13 mouse cellular contexts compared by ENCODE assay signal in genomic region chr14:15096865-15097264, GRCm38 (mm10).
"Had no signal": no experiment of that assay in that cellular context is flagged by ENCODE, and none has a peak within 500 bp of the region (broad histone marks: within the 10 kb centered on the region; RNA-seq: fewer than 3 reads in every experiment).

No protein-coding gene starts in this region.

- H3K4me2 ChIP-seq: limb, embryonic 12.5 days; liver, embryonic 13.5 days; lung, embryonic 15.5 days had no signal

- H3K27me3 ChIP-seq: limb, embryonic 12.5 days; liver, embryonic 13.5 days; lung, embryonic 15.5 days had no signal

- H3K9ac ChIP-seq: limb, embryonic 12.5 days; liver, embryonic 13.5 days; liver, postnatal 0 days; lung, embryonic 15.5 days had no signal

- H3K4me3 ChIP-seq: limb, embryonic 12.5 days; liver, embryonic 13.5 days; lung, embryonic 15.5 days; midbrain, embryonic 10.5 days had no signal

- DNase-seq: kidney, adult 8-10 months; kidney, postnatal 25 days; liver; liver, embryonic 13.5 days; liver, postnatal 0 days; lung, postnatal 14 days; midbrain, embryonic 14.5 days; right cerebral cortex, postnatal 14 days had no signal

- H3K27ac ChIP-seq: limb, embryonic 12.5 days; liver, embryonic 13.5 days; lung, embryonic 15.5 days; macrophage; midbrain, embryonic 10.5 days had no signal

- H3K9me3 ChIP-seq: limb, embryonic 12.5 days; liver, embryonic 13.5 days; lung, embryonic 15.5 days; midbrain, embryonic 10.5 days had no signal

- H3K4me1 ChIP-seq: limb, embryonic 12.5 days; liver, embryonic 13.5 days; lung, embryonic 15.5 days; midbrain, embryonic 10.5 days had no signal

- H3K36me3 ChIP-seq: limb, embryonic 12.5 days; liver, embryonic 13.5 days; lung, embryonic 15.5 days; midbrain, embryonic 10.5 days had no signal

- ATAC-seq: intestine, postnatal 0 days; liver, postnatal 0 days had no signal
